Mouse (Mus musculus) bone marrow macrophage, adult 2 months (primary cell): ENCODE results near the gene Usp42. TPM values are rescaled to one million over a fixed set of nuclear protein-coding genes. Genes with fewer than 3 reads are reported as not detected.

Experiments
- H3K27ac ChIP-seq: 2 replicates; pipeline ENCODE4 v1.5.1; 2012; ENCODE audit warnings: low read depth, low read length; ENCODE audit not compliant: insufficient read depth
- H3K4me1 ChIP-seq: 2 replicates; pipeline ENCODE4 v1.6.1; 2012; ENCODE audit warnings: low read length; ENCODE audit not compliant: control insufficient read depth, insufficient read depth
- H3K4me3 ChIP-seq: 2 replicates; pipeline ENCODE4 v1.5.1; 2012; ENCODE audit warnings: mild to moderate bottlenecking, low read length, moderate library complexity; ENCODE audit not compliant: insufficient read depth
- CTCF ChIP-seq: IDR thresholded peaks from 2 replicates; pipeline ENCODE4 v1.5.1; 2012; ENCODE audit warnings: low read depth, mild to moderate bottlenecking, low read length, moderate library complexity
- POLR2A ChIP-seq: IDR thresholded peaks from 2 replicates; pipeline ENCODE4 v1.6.1; 2012; ENCODE audit warnings: mild to moderate bottlenecking, low read depth, low read length, borderline replicate concordance
- polyA plus RNA-seq: library from polyadenylated mRNA; stranded (reverse); fragments of >200 nt; gene quantifications from 2 replicates; pipeline ENCODE4 v1.2.4, GENCODE M21; 2012; ENCODE audit not compliant: missing spikeins, insufficient read depth, insufficient read length

Gene Usp42
- polyA plus RNA-seq, 1 experiment = 5.1 TPM

DNA sequence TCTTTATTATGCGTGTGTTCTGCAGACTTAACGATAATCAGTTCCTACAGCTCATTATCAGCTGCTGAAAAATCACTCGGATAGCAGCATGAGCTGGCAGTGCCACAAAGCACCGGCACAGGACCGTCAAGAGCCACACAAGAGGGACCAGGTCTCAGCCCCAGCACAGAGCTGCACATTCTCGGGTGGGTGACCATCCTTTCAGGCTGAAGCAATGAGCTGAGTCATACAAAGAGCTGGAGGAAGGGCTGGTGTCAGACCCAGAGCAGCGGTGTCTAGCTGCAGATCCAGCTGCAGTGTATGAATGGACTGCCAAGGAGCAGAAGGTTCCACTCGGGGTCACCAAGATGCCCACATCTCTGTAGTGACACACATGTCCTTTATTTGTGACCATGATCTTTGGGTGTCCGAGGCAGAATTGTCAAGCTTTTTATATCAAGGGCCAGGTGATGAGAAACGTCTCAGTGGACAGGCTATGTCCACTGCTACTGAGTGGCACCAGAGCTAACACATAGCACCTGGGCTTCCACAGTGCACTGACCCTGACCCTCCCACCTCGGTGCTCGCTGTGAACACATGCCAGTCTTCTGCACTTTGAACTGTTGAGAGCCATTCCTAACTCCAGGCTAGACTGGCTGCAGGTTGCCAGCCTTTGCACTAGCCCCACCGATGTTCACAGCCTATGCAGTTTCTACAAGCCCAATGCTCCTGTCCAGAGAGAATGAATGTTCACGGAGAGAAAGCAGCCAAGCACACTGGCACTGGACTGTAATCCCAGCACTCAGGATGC is 19.9 kb downstream of the Usp42 start:
- no peak for TF ChIP-seq CTCF
- TF ChIP-seq POLR2A = no peak
- Histone ChIP-seq H3K4me1 (no peaks in the 10 kb centered on the region), H3K27ac (no peak overlapping the region), H3K4me3 (no peak overlapping the region)

DNA sequence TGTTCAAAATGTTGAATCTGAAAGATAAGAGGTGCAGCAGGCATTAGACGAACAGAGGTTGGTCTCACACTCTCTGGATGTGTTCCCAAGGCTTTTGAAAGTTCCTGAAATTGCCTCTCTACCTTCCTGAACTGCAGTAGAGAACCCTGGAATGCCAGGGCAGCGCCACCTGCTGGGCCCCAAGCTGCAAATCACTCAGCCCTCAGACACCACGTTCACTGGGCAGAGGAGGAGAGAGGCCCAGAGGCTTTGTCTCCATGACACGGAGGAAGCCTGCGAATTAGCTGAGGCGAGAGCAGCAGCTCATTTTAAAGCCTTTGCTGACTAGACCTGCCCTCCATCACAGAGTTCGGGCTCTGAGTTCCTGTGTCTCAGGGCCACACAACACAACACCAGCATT is 20.8 kb downstream of the Usp42 start:
- Histone ChIP-seq H3K27ac (no peak overlapping the region), H3K4me1 (no peaks in the 10 kb centered on the region), H3K4me3 (no peak overlapping the region)
- no peak for TF ChIP-seq POLR2A
- TF ChIP-seq CTCF = peak; percentile 98

DNA sequence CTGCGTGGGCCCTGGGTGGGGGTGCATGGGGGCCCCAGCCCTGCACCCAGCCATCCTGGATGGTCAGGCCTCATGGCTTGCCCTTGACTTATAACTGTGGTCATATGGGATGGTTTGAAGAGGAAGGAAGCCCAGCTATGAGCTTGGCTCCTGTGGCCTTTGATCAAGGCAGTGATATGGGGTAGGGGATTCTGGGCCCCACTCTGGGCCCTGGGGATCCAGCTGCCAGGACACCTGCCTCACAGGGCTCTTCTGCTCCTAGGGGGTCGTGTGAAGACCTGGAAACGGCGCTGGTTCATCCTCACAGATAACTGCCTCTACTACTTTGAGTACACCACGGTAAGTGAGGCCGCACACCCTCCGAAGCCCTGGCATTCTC is 25.3 kb downstream of the Usp42 start:
- Histone ChIP-seq H3K4me3 (no peak overlapping the region), H3K4me1 (no peaks in the 10 kb centered on the region), H3K27ac (no peak overlapping the region)
- TF ChIP-seq POLR2A = no peak
- TF ChIP-seq CTCF = no peak

DNA sequence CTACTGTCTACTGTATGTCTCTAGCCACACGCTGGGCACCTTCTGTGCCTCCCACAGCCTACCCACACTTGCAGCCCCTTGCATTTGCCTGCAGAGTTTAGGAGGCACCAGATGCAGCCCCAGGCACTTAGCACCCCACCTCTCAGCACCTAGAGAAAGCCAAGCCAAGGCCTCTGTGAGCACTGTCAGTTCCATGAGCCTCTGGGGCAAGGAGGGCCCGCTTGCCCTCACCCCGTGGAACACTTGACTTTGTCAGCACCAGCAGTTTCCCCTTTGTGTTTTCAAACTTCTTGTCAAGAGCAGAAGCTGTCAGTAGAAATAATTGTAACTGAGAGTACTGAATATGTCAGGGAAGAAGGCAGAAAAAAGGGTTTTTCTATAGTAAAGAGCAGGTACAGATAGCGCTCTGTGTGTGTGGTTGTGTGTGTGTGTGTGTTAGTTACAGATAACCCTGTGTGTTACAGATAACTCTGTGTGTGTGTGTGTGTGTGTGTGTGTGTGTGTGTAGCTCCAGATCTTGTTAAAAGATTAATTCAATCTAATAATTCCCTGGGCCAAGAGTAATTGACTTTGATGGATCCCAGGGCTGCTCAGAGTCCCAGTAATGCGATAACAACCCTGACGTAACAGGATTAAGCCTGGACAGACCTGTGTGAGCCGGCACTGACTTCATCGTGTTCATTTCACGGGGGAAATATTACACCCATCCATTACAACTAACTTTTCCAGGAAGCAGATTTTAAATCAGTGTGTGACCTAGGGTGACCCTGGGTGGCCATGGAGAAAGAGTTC is 25.9 kb downstream of the Usp42 start:
- Histone ChIP-seq H3K4me1 (no peaks in the 10 kb centered on the region), H3K27ac (no peak overlapping the region), H3K4me3 (no peak overlapping the region)
- TF ChIP-seq CTCF (no peak), POLR2A (no peak)

DNA sequence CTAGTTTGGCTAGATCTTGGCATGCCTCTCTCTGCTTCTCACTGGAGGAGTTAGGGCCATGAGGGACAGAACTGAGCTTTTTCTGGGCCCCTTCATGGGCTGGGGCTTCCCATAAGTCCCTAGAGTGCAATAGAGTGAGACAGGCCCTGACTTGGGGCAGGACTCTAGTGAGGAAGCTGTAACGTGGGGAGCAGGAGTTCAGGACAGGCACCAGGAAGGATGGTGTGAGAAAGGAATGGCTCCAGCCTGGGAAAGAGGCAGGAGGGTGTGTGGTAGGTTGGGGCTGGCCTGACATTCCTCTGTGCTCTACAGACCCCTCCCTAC is 26.5 kb downstream of the Usp42 start:
- H3K4me3 ChIP-seq = no peak overlapping the region
- TF ChIP-seq POLR2A = no peak
- no peak for TF ChIP-seq CTCF
- no peaks in the 10 kb centered on the region for H3K4me1 ChIP-seq
- H3K27ac ChIP-seq = no peak overlapping the region

DNA sequence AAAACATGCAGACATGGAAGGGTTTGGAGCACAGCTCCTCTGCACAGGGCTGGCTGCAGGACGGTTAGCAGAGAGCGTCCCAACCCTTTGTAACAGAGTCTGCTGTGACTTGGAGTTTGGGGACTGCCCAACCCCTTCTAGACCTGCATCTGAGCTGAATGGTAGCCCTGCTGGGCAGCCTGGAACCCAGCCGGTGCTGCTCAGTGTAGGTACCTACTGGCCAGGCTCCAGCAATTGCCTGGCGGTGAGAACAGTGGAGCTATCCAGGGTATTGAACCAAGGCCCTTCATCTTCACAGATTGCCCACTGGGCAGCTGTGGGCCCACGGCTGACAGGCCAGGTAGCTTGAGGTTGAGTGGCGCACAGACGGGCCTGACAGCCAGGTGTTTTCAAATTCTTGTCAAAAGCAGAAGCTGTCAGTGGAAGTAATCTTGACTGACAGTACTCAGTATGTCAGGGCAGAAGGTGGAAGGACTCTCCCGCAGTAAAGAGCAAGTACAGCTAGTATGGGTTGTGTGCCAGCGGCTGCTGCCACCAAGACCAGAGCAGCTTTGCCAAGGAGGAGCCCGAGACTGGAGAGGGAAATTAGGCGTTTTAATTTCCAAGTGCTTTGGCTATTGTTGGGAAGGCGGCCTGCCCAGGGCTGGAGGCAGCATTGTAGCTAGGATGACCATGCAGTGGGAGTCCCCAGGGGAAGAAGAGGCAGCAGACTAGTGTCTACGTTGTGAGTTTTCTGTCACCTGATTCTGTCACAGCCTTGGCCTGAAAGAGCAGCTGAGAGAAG is 27.0 kb downstream of the Usp42 start:
- H3K4me3 ChIP-seq = no peak overlapping the region
- no peak overlapping the region for H3K27ac ChIP-seq
- peaks cover 1% of the 10 kb centered on the region for H3K4me1 ChIP-seq
- TF ChIP-seq CTCF (no peak), POLR2A (no peak)

DNA sequence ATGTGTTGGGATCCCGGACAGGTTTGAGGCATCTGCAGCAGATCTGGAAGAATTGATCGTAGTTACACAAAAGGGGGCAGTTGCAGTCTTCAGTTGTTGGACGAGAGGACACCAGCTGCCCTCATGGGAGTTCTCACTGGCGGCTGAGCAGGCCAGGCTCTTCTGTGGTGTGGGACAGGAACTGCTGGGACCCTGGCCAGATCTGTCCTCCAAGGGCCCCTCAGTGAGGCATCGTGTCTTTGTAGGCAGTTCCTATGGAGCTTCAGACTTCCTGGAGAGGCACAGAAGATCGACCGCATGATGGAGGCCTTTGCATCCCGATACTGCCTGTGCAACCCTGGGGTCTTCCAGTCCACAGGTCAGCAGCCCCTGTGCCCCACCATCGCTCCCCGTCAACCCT is 31.0 kb downstream of the Usp42 start:
- TF ChIP-seq POLR2A (no peak), CTCF (no peak)
- Histone ChIP-seq H3K4me1 (peaks cover 14% of the 10 kb centered on the region), H3K4me3 (no peak overlapping the region), H3K27ac (no peak overlapping the region)

DNA sequence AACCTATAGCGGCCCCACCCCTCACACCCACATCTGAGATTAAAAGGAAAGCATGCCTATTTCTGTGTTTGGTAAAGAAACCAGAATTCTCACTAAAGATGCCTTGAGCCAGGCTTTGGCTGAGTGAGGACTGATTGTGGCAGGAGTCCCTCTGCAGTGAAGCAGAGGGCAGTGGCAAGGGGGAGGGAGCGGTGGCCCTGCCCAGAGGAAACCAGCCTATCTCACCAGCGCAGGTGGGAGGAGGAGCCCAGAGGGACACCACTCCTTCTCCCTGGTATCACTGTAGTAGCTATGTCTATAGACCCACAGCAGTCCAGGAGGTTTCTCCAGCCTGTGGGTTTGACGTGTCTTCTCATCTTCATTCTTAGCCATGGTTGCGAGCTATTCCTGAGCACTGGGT is 31.8 kb downstream of the Usp42 start:
- Histone ChIP-seq H3K27ac (no peak overlapping the region), H3K4me1 (peaks cover 14% of the 10 kb centered on the region), H3K4me3 (no peak overlapping the region)
- no peak for TF ChIP-seq POLR2A
- no peak for TF ChIP-seq CTCF

DNA sequence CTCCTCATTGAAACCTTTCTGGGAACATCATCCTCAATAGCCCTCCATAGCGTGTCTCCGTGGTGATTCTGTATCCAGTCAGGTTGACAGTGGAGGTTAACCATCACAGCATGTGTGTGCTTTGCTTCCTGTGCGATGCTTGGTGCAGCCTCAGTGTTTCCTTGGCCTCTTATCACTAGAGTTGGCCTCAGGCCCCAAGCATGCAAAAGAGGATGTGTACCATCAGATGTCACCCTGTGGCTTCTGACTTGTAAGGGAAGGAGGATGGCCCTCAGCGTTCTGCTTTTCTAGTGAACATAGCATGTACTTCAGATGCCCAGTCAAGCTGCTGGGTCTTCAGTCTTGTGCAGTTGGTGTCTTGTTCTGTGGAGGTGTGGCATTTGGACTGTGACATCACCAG is 33.6 kb downstream of the Usp42 start:
- no peak overlapping the region for H3K27ac ChIP-seq
- TF ChIP-seq CTCF = no peak
- H3K4me3 ChIP-seq = no peak overlapping the region
- H3K4me1 ChIP-seq = peaks cover 14% of the 10 kb centered on the region

DNA sequence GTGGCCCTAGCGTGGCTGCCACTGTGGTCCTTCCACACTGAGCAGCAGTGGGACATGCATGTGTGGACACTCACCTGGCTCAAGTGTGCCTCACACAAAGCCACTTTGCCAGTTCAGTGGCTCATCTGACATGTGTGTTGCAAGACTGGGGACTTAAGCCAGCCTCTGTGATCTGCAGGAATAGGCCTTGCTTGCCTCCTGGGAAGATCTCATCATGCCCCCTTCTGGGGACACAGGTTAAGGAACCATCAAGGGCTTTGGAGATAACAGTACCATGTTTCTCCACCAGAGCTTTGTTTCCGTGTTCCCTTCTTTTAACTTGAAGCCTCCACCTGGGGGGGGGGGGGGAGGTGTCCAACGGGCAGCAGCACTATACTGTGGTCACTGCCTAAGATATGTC is 35.8 kb downstream of the Usp42 start:
- H3K4me3 ChIP-seq = no peak overlapping the region
- no peak for TF ChIP-seq CTCF
- no peak for TF ChIP-seq POLR2A
- H3K4me1 ChIP-seq = peaks cover 14% of the 10 kb centered on the region
- H3K27ac ChIP-seq = no peak overlapping the region
